Mouse (Mus musculus): Measurements from ENCODE around the gene Arhgap10. TPM values are rescaled to one million over a fixed set of nuclear protein-coding genes. Genes with fewer than 3 reads are reported as not detected.

Gene Arhgap10
- polyA plus RNA-seq, 1 experiment from 2014 or later = 34.1 TPM

GRCm38 (mm10) chr8:77451466-77452382, 66.0 kb downstream of the Arhgap10 start:
- Histone ChIP-seq H3K9ac (no peak overlapping the region), H3K36me3 (peaks cover 41% of the 10 kb centered on the region), H3K27me3 (no peaks in the 10 kb centered on the region), H3K27ac (no peak overlapping the region), H3K4me3 (replicated peaks) (no peak overlapping the region), H3K4me2 (no peak overlapping the region), H3K4me1 (no peaks in the 10 kb centered on the region), H3K9me3 (replicated peaks) (peaks cover 28% of the 10 kb centered on the region)
- ATAC-seq (replicated peaks; ENCODE audit: low FRiP score) = no peak
- 90% methylated on average over 21 of the region's 21 CpGs for WGBS

GRCm38 (mm10) chr8:77451052-77451451, 66.7 kb downstream of the Arhgap10 start:
- Histone ChIP-seq H3K27ac (no peak overlapping the region), H3K9ac (no peak overlapping the region), H3K9me3 (replicated peaks) (peaks cover 28% of the 10 kb centered on the region), H3K27me3 (no peaks in the 10 kb centered on the region), H3K4me2 (no peak overlapping the region), H3K4me3 (replicated peaks) (no peak overlapping the region), H3K36me3 (peaks cover 44% of the 10 kb centered on the region), H3K4me1 (peaks cover 4% of the 10 kb centered on the region; the same call in 1 of the 2 replicates)
- WGBS = 85% methylated on average over 5 of the region's 5 CpGs
- no peak for ATAC-seq (replicated peaks; ENCODE audit: low FRiP score)

DNA sequence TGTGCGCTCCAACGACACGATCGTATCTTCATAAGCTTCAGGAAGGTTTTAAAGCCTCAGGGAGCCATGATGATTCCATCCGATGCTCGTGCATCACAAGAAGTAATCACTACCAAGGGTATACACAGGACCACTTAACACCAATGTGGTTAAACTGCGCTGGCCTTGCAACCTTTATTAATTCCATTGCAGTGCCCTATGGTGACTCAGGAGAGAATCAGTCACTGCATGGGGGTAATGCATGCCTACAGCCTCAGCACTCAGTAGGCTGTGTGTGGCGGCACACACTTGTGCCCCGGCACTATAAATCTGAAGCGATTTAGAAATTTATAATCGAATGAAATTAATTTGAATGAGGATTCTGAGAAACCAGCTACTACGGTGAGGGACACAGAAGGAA, 71.5 kb downstream of the Arhgap10 start:
- Histone ChIP-seq H3K9ac (no peak overlapping the region), H3K27me3 (no peaks in the 10 kb centered on the region), H3K4me3 (replicated peaks) (no peak overlapping the region), H3K4me1 (peaks cover 13% of the 10 kb centered on the region; the same call in 1 of the 2 replicates), H3K9me3 (replicated peaks) (peaks cover 28% of the 10 kb centered on the region), H3K36me3 (peaks cover 48% of the 10 kb centered on the region), H3K27ac (peak overlapping the region; percentile 50; the same call in 1 of the 2 replicates), H3K4me2 (no peak overlapping the region)
- ATAC-seq (replicated peaks; ENCODE audit: low FRiP score) = no peak
- 89% methylated on average over 12 of the region's 12 CpGs for WGBS

- Histone ChIP-seq H3K4me3 (replicated peaks) (no peak overlapping the region), H3K27ac (no peak overlapping the region), H3K27me3 (no peaks in the 10 kb centered on the region), H3K36me3 (peaks cover 42% of the 10 kb centered on the region), H3K9ac (no peak overlapping the region), H3K4me2 (no peak overlapping the region), H3K4me1 (peaks cover 18% of the 10 kb centered on the region), H3K9me3 (replicated peaks) (peaks cover 27% of the 10 kb centered on the region)
- 68% methylated on average over 3 of the region's 3 CpGs for WGBS
- no peak; the same call in 1 of the 2 replicates for ATAC-seq (replicated peaks; ENCODE audit: low FRiP score)
These were observed 72.1 kb downstream of the Arhgap10 start for GRCm38 (mm10) chr8:77445642-77446041.

DNA sequence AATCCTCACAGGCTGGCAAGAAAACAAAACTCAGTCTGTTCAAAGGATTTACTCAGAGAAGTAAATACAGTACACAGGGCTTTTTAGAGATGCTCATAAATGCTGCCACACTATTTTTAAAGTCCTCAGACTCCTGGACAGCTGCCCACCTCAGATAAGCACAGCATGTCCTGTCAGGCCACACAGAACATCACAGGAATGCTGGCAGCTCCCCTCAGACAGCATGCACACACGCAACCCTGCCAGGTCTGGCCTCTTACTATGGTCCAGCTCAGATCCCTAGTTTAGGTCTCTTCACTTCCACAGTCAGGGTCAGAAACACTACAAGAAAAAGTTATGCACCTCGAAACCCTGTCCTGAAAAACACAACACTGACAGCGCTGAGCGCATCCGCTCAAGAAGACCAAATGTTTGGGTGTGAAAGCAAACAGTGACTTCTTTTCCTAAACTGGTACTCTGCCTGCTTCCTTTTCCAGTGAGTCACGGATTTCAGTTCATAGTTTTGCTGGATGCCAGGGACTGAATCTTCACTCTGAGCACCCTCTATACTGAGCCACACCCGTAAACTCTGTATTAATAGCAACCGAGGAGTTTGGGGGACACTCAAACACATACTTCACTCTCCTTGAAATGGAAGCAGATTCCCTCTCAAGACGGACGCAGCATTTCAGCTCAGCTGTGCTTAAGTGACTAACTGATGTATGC, 73.4 kb downstream of the Arhgap10 start:
- H3K9me3 ChIP-seq (replicated peaks) = peaks cover 16% of the 10 kb centered on the region
- 69% methylated on average over 10 of the region's 10 CpGs for WGBS
- no peaks in the 10 kb centered on the region for H3K27me3 ChIP-seq
- H3K4me1 ChIP-seq = peaks cover 18% of the 10 kb centered on the region
- peaks cover 29% of the 10 kb centered on the region for H3K36me3 ChIP-seq
- H3K27ac ChIP-seq = peak overlapping the region; percentile 2; the same call in 1 of the 2 replicates
- H3K4me3 ChIP-seq (replicated peaks) = no peak overlapping the region
- H3K4me2 ChIP-seq = no peak overlapping the region
- no peak overlapping the region for H3K9ac ChIP-seq
- ATAC-seq (replicated peaks; ENCODE audit: low FRiP score) = no peak

DNA sequence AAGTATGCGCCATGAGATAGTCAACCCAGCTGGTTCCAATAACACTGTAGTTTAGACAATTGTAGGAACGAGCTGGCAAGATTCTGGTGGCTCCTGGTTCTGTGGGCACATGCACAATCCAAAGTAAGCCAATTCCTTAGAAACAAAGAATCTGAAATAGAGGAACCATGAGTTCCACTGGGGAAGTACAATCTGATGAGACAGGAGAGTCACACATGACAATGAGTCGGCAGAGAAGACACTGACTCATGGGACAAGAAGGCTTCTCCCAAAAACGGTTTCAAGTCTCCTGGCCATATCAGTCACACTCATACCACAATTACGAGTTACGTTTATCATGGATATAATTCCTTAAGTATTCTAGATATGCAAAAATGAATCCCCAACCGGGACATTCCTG, 75.3 kb downstream of the Arhgap10 start:
- H3K4me2 ChIP-seq = no peak overlapping the region
- 75% methylated on average over 7 of the region's 7 CpGs for WGBS
- H3K9me3 ChIP-seq (replicated peaks) = peaks cover 4% of the 10 kb centered on the region; the same call in 1 of the 2 replicates
- no peak overlapping the region for H3K4me3 ChIP-seq (replicated peaks)
- no peak overlapping the region for H3K27ac ChIP-seq
- H3K36me3 ChIP-seq = peaks cover 16% of the 10 kb centered on the region; the same call in 1 of the 2 replicates
- peaks cover 33% of the 10 kb centered on the region for H3K4me1 ChIP-seq
- ATAC-seq (replicated peaks; ENCODE audit: low FRiP score) = no peak
- no peak overlapping the region for H3K9ac ChIP-seq
- no peaks in the 10 kb centered on the region for H3K27me3 ChIP-seq

DNA sequence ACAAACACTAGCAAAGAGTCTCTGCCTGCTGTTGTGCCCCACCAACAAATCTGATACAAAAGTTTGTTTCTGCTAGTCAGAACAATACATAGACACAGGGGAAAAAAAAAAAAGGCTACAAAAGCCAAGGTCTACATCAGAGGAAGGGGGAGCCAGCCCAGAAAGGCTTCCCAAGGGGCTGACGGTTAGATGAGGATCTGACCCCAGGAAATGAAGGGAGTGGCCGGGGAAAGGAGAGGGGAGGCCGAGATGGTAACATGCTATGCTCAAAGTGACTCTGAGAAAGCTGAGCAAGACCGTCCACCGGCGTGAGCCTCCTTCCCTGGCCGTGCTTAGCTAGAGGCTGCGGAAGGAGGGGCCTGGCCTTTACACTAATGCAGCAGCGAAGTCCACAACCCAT, 76.8 kb downstream of the Arhgap10 start:
- Histone ChIP-seq H3K9me3 (replicated peaks) (no peaks in the 10 kb centered on the region), H3K36me3 (peaks cover 4% of the 10 kb centered on the region; the same call in 1 of the 2 replicates), H3K27ac (0 out of 2 replicates have a peak overlapping the region, but pooled peaks have one; percentile 23), H3K27me3 (no peaks in the 10 kb centered on the region), H3K4me3 (replicated peaks) (no peak overlapping the region), H3K9ac (no peak overlapping the region), H3K4me1 (peaks cover 44% of the 10 kb centered on the region), H3K4me2 (no peak overlapping the region)
- WGBS = 75% methylated on average over 9 of the region's 9 CpGs
- ATAC-seq (replicated peaks; ENCODE audit: low FRiP score) = no peak

DNA sequence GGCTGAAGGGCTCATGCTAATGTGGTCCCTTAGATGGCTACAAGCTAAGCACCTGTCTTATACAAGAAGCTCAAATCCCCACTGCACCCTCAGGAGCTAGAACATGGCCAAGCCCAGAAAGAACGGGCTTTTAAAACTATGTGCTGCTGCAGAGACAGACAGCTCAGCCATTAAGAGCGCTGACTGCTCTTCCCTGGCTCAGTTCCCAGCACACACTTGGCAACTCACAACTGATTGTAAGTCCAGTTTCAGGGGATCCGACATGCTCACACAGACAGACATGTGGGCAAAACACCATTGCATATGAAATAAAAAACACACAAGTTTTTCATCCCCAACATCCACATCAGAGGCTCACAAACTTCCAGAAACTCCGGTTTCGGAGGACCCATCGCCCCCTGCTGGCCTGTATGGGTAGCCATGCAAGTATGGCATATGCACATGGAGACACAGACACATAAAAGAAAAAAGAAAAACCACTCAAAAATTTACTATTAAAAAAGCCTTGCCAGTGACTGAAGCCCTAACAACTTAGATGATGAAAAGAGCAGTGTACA, 77.4 kb downstream of the Arhgap10 start:
- ATAC-seq (replicated peaks; ENCODE audit: low FRiP score) = no peak
- no peaks in the 10 kb centered on the region for H3K9me3 ChIP-seq (replicated peaks)
- 83% methylated on average over 6 of the region's 6 CpGs for WGBS
- peaks cover 49% of the 10 kb centered on the region for H3K4me1 ChIP-seq
- H3K4me3 ChIP-seq (replicated peaks) = no peak overlapping the region
- H3K9ac ChIP-seq = no peak overlapping the region
- H3K27ac ChIP-seq = no peak overlapping the region
- no peak overlapping the region for H3K4me2 ChIP-seq
- H3K36me3 ChIP-seq = peaks cover 4% of the 10 kb centered on the region; the same call in 1 of the 2 replicates
- no peaks in the 10 kb centered on the region for H3K27me3 ChIP-seq

- Histone ChIP-seq H3K4me1 (peaks cover 50% of the 10 kb centered on the region), H3K9me3 (replicated peaks) (no peaks in the 10 kb centered on the region), H3K27me3 (no peaks in the 10 kb centered on the region), H3K4me3 (replicated peaks) (no peak overlapping the region), H3K36me3 (peaks cover 4% of the 10 kb centered on the region; the same call in 1 of the 2 replicates), H3K27ac (no peak overlapping the region), H3K4me2 (no peak overlapping the region), H3K9ac (no peak overlapping the region)
- WGBS = 94% methylated on average over 2 of the region's 2 CpGs
- ATAC-seq (replicated peaks; ENCODE audit: low FRiP score) = no peak
These were observed 78.1 kb downstream of the Arhgap10 start for GRCm38 (mm10) chr8:77439670-77440069.

GRCm38 (mm10) chr8:77437807-77438493, 79.8 kb downstream of the Arhgap10 start:
- ATAC-seq (replicated peaks; ENCODE audit: low FRiP score) = peak; percentile 40

More at GRCm38 (mm10) chr8:77437807-77438493, 79.8 kb downstream of the Arhgap10 start:
- no peak overlapping the region for H3K9ac ChIP-seq
- no peak overlapping the region for H3K4me2 ChIP-seq
- no peaks in the 10 kb centered on the region for H3K9me3 ChIP-seq (replicated peaks)
- no peaks in the 10 kb centered on the region for H3K27me3 ChIP-seq
- H3K27ac ChIP-seq = peak overlapping the region; percentile 57
- no peak overlapping the region for H3K4me3 ChIP-seq (replicated peaks)
- WGBS = 21% methylated on average over 9 of the region's 9 CpGs
- H3K4me1 ChIP-seq = peaks cover 54% of the 10 kb centered on the region
- H3K36me3 ChIP-seq = no peaks in the 10 kb centered on the region

All from kidney, embryonic 15.5 days (tissue).